Mouse (Mus musculus) urinary bladder, adult 2 months (tissue): ENCODE results near the gene Crybb2. TPM values are rescaled to one million over a fixed set of nuclear protein-coding genes. Genes with fewer than 3 reads are reported as not detected.

Experiments
- DNase-seq: peaks from one replicate; pipeline ENCODE4 v3.0.0; 2022; ENCODE audit warnings: low spot score
- polyA plus RNA-seq: library from polyadenylated mRNA; depleted of rRNA; stranded (reverse); fragments of >200 nt; gene quantifications from 2 replicates; pipeline ENCODE4 v1.2.3, GENCODE M21; 2012; rRNA removed

The Crybb2 gene
- polyA plus RNA-seq, 1 experiment, result not detected

- DNase-seq, result no peak
Observed at GRCm38 (mm10) chr5:113031201-113031754, 38.6 kb downstream of the Crybb2 start.

- no peak for DNase-seq
Observed at GRCm38 (mm10) chr5:113030082-113030481, 39.8 kb downstream of the Crybb2 start.

DNA sequence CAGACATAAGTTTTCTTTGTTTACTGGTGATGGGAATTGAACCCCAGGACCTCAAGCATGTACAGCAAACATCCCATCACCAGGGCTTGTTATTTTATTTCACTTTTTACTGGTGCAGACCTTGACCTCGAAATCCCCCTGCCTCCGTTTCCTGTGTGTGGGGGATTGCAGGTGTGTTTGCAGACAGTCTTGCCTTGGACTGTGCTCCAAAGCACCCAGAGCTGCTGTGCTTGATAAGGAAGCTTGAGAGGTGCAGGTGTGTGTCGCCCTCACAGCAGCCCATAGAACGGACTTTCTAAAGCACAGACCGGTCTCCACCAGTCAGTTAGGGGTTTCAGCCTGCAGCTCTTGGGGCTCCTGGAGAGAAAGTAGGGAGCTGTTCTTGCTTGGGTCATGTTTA lies 43.2 kb downstream of the Crybb2 start:
- DNase-seq, result no peak

GRCm38 (mm10) chr5:113024154-113024764 lies 45.7 kb downstream of the Crybb2 start:
- DNase-seq, result peak; percentile 32

DNA sequence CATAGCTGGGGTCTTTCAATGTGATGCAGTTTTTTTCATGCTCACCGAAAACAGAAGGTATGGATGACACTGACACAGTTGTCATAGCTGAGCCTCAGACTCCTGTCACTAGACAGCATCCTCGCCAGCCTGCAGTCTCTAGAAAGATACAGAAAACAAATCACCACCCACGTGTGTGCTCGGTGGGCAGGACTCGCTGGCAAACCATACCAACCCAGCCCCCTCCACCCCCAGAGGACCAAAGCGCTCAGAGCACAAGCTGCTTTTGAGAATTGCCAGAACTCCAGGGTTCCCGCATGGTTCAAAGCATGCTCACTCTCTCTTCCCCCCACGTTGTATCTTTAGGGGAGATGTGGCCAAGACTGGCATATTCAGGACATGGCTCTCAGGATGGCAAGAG lies 51.7 kb downstream of the Crybb2 start:
- DNase-seq, result no peak

- no peak for DNase-seq
Observed at GRCm38 (mm10) chr5:113017004-113017403, 52.9 kb downstream of the Crybb2 start.

GRCm38 (mm10) chr5:113015236-113016061 lies 54.5 kb downstream of the Crybb2 start, which contains the start of gene Grk3:
TSS of gene Grk3 (minus strand) at chr5:113015791.
- peak; percentile 48 for DNase-seq

DNA sequence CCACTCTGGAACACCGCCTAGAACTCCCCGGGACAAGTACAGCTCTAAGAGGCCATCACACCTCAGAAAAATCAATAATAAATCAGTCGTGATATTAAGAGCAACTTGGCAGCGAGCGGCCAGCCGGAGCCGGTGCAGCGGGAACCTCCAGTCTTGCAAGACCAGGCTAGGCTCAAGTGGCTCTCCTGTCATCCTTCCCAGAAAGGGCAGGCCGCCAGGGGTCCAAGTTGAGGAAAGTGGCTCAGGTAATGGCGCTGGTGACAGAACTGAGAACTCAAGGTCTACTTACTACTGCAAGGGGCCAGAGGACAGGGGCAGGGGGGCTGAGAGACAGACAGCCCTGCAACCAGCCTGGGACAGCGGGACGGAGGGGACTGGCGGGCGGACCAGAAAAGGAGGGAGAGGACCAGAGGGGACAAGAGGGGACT lies 55.1 kb downstream of the Crybb2 start:
- DNase-seq, result peak; percentile 38

GRCm38 (mm10) chr5:113014111-113014807 lies 55.7 kb downstream of the Crybb2 start:
- DNase-seq, result no peak

GRCm38 (mm10) chr5:113011926-113012325 lies 58.0 kb downstream of the Crybb2 start:
- no peak for DNase-seq

DNA sequence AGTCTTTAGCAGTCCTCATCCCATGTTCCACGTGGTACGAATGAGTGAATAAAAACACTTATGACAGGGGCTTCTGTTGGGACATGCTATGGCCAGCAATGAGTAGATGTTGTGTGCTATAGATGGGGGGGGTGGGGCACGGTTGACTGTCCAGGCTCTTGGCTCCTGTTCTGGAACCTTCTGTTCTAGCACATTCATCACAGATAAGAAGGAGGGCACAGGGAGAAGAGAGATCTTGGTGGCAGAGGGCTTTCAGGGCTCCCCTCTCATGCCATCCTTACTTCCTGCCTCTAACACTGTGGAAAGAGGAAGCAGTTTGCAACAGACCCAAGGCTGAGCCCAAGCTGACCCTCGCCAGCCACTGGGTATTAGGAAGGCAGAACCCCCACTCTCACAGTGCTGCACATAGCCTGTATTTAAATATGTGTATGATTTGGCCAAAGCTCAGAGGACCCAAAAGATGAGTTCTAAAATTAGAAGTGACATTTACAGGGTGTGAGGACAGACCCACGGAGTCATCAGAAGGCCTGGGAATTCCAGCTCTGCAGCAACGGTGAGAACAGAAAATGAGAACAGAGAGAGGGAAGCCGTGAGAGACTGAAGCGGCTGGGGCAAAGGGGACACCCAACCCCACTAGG lies 60.6 kb downstream of the Crybb2 start:
- DNase-seq, result no peak

DNA sequence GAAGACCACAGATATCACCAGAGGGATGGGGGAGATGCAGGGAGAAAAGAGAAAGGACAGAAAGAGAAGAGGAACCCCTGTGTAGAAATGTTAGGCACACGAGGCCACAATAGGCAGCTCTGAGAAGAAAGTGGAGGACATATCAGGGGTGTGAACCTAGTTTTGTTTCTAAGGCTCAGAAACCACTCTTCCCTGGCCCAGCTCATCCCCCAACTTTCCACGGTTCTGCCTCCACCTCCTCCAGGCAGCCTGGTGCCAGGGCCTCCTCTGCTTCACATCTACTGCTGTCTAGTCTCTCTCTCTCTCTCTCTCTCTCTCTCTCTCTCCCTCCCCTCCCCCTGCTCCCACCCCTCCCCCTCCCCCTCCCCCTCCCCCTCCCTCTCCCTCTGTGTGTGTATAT lies 61.4 kb downstream of the Crybb2 start:
- no peak for DNase-seq

Other genes starting within 250 kb of the Crybb2 start
- gene Myo18b, start 173.8 kb downstream of the Crybb2 start, polyA plus RNA-seq, result 2.9 and 3.3 TPM in 2 replicates
- gene Grk3, start 54.3 kb downstream of the Crybb2 start, polyA plus RNA-seq, result 5.9 and 9.1 TPM in 2 replicates
- gene Crybb3, start 11.5 kb upstream of the Crybb2 start, polyA plus RNA-seq, result 5.4 and 6.1 TPM in 2 replicates
- 18.1 and 24.9 TPM in 2 replicates for gene 2900026A02Rik, start 151.1 kb upstream of the Crybb2 start, polyA plus RNA-seq
- 0.06 TPM in 1 of 2 replicates, not detected in the other for gene Tmem211, start 156.8 kb upstream of the Crybb2 start, polyA plus RNA-seq
- gene Sgsm1, start 240.7 kb upstream of the Crybb2 start, polyA plus RNA-seq, result 5.3 and 5.6 TPM in 2 replicates